10 mouse cellular contexts compared by ENCODE assay signal in genomic region chr1:43504235-43504634, GRCm38 (mm10). TPM values are rescaled to one million over a fixed set of nuclear protein-coding genes. Genes with fewer than 3 reads are reported as not detected.
A peak's percentile ranks its signal among the peaks of the same experiment; 100 is the strongest.
DNase-seq lines count a peak whose midpoint lies in the region; ATAC-seq and TF ChIP-seq lines count a peak whose summit lies in the region.
"Had no signal": no experiment of that assay in that cellular context is flagged by ENCODE, and none has a peak within 500 bp of the region (broad histone marks: within the 10 kb centered on the region; RNA-seq: fewer than 3 reads in every experiment).

No protein-coding gene starts in this region.

- H3K4me3 ChIP-seq in forebrain, embryonic 13.5 days = no peak overlapping the region
- no peak overlapping the region for H3K4me3 ChIP-seq in midbrain, postnatal 0 days (ENCODE audit: low read depth, low read length)
- H3K4me3 ChIP-seq: liver, embryonic 13.5 days had no signal

- 5% methylated on average over 4 of the region's 4 CpGs for WGBS in forebrain, embryonic 13.5 days
- WGBS in midbrain, postnatal 0 days = 12% methylated on average over 4 of the region's 4 CpGs

- H3K27ac ChIP-seq in forebrain, embryonic 13.5 days = no peak overlapping the region
- H3K27ac ChIP-seq in midbrain, postnatal 0 days (ENCODE audit: low read depth, low read length) = no peak overlapping the region
- H3K27ac ChIP-seq: liver, embryonic 13.5 days; stomach, postnatal 0 days had no signal

- H3K36me3 ChIP-seq in forebrain, embryonic 13.5 days (ENCODE audit: poor library complexity, severe bottlenecking) = peaks cover 5% of the 10 kb centered on the region; the same call in 1 of the 2 replicates
- no peaks in the 10 kb centered on the region for H3K36me3 ChIP-seq in midbrain, postnatal 0 days (ENCODE audit: insufficient read depth, low read length)

- peaks cover 32% of the 10 kb centered on the region for H3K4me1 ChIP-seq in forebrain, embryonic 13.5 days
- H3K4me1 ChIP-seq in midbrain, postnatal 0 days (ENCODE audit: insufficient read depth, low read length) = 0 out of 2 replicates have a peak, but pooled peaks cover 3% of the 10 kb centered on the region

- no peak for TF ChIP-seq CTCF in midbrain, postnatal 0 days (IDR thresholded peaks at IDR 0.05)

- no peak overlapping the region for H3K4me2 ChIP-seq in forebrain, embryonic 13.5 days
- H3K4me2 ChIP-seq in midbrain, postnatal 0 days (ENCODE audit: low read depth, low read length, poor library complexity, severe bottlenecking) = no peak overlapping the region
- H3K4me2 ChIP-seq: liver, embryonic 13.5 days had no signal

- intact Hi-C loops in left cerebral cortex, postnatal 10 days (cut with DNase I) = no loop called here
- intact Hi-C loops in left cerebral cortex, postnatal 25 days (cut with DNase I) = loop anchor here (5.0 kb wide), 1 partner anchor 37 kb away; no protein-coding TSS in a partner anchor

- H3K9me3 ChIP-seq in forebrain, embryonic 13.5 days (replicated peaks) = no peaks in the 10 kb centered on the region
- H3K9me3 ChIP-seq in midbrain, postnatal 0 days (ENCODE audit: low read length) = no peaks in the 10 kb centered on the region
- H3K9me3 ChIP-seq: liver, embryonic 13.5 days had no signal

- no peak overlapping the region for H3K9ac ChIP-seq in forebrain, embryonic 13.5 days
- H3K9ac ChIP-seq in midbrain, postnatal 0 days (replicated peaks; ENCODE audit: low read length, poor library complexity, severe bottlenecking) = no peak overlapping the region
- H3K9ac ChIP-seq: liver, embryonic 13.5 days had no signal

- peaks cover 25% of the 10 kb centered on the region for H3K27me3 ChIP-seq in forebrain, embryonic 13.5 days
- no peaks in the 10 kb centered on the region for H3K27me3 ChIP-seq in midbrain, postnatal 0 days (ENCODE audit: insufficient read depth, low read length)
- H3K27me3 ChIP-seq: liver, embryonic 13.5 days had no signal

- ATAC-seq in forebrain, embryonic 13.5 days = peak; percentile 88
- peak; percentile 39; the same call in 1 of the 2 replicates for ATAC-seq in midbrain, postnatal 0 days (ENCODE audit: low FRiP score)

- DNase-seq in left cerebral cortex, postnatal 10 days (ENCODE audit: extremely low spot score in 1 of 2, low spot score in 2 of 2) = peak; percentile 11 to 30
- no peak for DNase-seq in left cerebral cortex, postnatal 25 days (ENCODE audit: low spot score in 2 of 2)
- DNase-seq in Muller cell, postnatal 12 days (ENCODE audit: inconsistent ontology term) = peak; percentile 81
- DNase-seq in midbrain, postnatal 0 days (ENCODE audit: low spot score) = peak; percentile 83
- DNase-seq in spleen, postnatal 36 days (ENCODE audit: low spot score in 2 of 2) = no peak
- no peak for DNase-seq in liver
- DNase-seq in spleen, postnatal 10 days (ENCODE audit: low spot score in 2 of 2) = no peak
- DNase-seq: liver, embryonic 13.5 days had no signal

RNA-seq across cellular contexts. Expression of gene Nck2, which starts 59.9 kb away (rescaled TPM):
- total RNA-seq in left cerebral cortex, postnatal 10 days (2021) = 10 to 100 TPM; 32.6 to 37.5 TPM
- total RNA-seq in left cerebral cortex, postnatal 25 days (2021) = 10 to 100 TPM; 34.1 to 39.3 TPM
- polyA plus RNA-seq in forebrain, embryonic 13.5 days (2015; fragmentation: Nextera tagmentation; extraction: Ambion mirVana) = 34.9 and 36.3 TPM in 2 replicates
- total RNA-seq in midbrain, postnatal 0 days (2014; rRNA removed) = 54.9 and 63.5 TPM in 2 replicates
- polyA plus RNA-seq in midbrain, postnatal 0 days (2015; fragmentation: Nextera tagmentation; extraction: Ambion mirVana) = 28.3 and 30.2 TPM in 2 replicates

Comparison
In these comparisons a context has a peak if more than half of its experiments do, and no peak if none do; other contexts are left out.
1. DNase-seq: peak in left cerebral cortex, postnatal 10 days (2 of 2), Muller cell, postnatal 12 days (single experiment) and midbrain, postnatal 0 days (single experiment); none in left cerebral cortex, postnatal 25 days (0 of 2), spleen, postnatal 36 days (0 of 2), liver (single experiment) and spleen, postnatal 10 days (0 of 2).